Mouse (Mus musculus): ENCODE data around the gene Gcn1l1. TPM values are rescaled to one million over a fixed set of nuclear protein-coding genes. Genes with fewer than 3 reads are reported as not detected.

The Gcn1l1 gene
- total RNA-seq, 2 experiments from 2014 or later, result 74.5 to 76.7 TPM

DNA sequence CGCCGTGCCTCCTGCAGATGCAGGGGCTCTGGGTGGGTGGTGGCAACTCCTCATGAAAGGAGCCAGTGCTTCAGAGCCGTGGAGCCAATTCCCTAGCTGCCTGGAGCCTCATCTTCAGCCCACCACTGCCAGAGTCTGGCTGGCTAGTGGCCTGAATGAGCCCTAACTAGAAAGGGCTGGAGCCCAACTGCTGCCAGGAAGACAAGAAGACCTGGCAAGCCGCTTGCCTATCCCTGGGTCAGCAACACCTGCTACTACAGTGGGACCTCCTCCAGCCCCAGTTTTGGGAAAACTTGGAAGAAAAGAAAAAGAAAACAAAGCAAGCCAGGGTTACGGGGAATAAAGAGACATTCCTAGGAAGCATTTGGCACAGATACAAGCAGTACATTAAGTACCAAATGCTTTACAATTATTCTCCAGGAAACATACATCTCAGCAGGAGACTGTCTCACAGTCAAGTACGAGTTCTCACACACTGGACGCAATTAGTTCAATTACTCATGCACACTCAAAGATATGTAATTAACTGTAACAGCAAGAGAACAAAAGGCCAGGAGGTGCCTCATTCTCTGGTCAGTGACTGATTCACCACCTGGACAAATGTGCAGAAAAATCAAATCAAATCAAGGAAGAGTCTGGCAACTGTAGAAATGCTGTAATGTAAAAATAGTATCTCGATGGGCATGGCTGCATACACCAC is 101.5 kb downstream of the Gcn1l1 start:
- TF ChIP-seq CTCF (conservative IDR thresholded peaks at IDR 0.05), result no peak
- Histone ChIP-seq H3K4me3 (no peak overlapping the region), H3K27ac (no peak overlapping the region)
- no peak for DNase-seq (ENCODE audit: low spot score in 2 of 2)

DNA sequence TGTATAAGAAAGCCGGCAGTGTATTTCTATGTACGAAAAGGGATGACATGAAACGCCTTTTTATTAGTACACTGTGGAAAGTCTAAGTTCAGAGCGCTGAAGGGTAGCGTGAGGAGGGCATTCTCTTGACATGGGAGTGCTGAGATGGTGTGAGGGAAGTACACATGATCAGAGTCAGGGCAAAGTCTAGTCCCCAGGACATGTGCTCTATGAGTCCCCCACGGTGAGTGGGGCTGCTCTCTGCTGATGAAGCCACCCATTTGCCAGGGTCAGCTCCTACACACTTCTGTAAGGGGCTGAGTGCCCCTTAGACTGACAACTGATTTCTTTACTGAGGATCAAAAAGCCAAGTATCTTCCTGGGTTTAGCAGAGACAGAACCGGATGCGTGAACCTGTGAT is 102.2 kb downstream of the Gcn1l1 start:
- DNase-seq (ENCODE audit: low spot score in 2 of 2), result no peak
- Histone ChIP-seq H3K4me3 (no peak overlapping the region), H3K27ac (no peak overlapping the region)
- no peak for TF ChIP-seq CTCF (conservative IDR thresholded peaks at IDR 0.05)

DNA sequence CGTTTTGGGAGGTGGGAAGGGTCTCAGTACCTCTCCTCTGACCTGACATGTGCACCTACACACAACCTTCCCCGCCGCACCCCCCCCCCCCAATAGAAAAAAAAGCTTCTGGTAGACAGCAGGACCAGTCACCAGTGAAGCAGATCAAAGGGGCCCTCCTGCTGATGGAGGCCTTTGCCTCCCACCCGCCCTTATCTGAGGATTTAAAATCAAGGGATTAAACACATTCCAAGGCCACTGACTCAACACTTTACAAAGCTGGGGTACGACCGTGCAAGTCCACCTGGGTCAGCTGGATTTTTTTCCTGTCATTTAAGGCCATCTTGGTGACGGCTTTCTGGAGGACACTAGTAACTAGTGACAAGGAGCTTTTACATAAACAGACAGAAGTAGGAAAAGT is 102.8 kb downstream of the Gcn1l1 start:
- no peak for DNase-seq (ENCODE audit: low spot score in 2 of 2)
- no peak for TF ChIP-seq CTCF (conservative IDR thresholded peaks at IDR 0.05)
- no peak overlapping the region for H3K27ac ChIP-seq

DNA sequence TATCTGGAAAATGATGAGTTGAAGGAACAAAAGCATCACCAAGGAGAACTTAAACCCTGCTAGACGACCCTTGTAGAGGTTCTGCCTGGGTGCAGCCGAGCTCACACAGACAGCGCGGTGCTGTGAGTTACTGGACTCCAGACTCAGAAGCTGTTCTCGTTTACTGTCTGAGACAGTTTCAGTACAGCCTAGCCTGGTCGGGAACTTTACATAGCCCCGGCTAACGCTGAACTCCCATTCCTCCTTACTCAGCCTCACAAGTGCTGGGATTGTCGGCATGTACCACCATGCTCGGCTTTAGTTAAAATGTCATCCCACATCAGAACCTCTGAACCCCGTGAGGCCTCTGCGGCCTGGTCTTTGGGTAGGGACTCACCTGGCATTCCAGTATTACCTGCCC is 103.9 kb downstream of the Gcn1l1 start:
- Histone ChIP-seq H3K27ac (no peak overlapping the region), H3K4me3 (no peak overlapping the region)
- no peak for DNase-seq (ENCODE audit: low spot score in 2 of 2)
- no peak for TF ChIP-seq CTCF (conservative IDR thresholded peaks at IDR 0.05)

More for the DNA sequence above, 102.8 kb downstream of the Gcn1l1 start:
- no peak overlapping the region for H3K4me3 ChIP-seq

DNA sequence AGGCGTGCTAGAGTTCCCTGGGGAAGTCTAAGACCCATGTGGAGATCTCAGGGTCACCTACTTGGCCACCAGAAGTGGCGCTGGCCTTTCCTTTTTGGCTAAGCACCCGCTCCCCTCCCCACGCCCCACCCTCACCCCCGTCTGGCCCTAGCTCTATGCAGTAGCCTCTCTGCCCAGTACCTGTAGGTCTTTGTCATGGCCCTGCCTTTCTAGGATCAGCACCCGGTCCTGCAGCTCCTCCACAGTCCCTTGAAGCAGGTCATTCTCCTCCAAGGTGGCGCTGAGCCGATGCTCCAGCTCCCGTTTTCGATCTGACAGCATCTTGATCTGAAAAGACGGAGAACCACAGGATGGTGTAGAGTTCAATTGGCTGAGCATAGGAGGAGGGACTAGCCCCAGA is 104.9 kb downstream of the Gcn1l1 start:
- TF ChIP-seq CTCF (conservative IDR thresholded peaks at IDR 0.05), result no peak
- H3K27ac ChIP-seq, result no peak overlapping the region
- DNase-seq (ENCODE audit: low spot score in 2 of 2), result no peak
- H3K4me3 ChIP-seq, result no peak overlapping the region

DNA sequence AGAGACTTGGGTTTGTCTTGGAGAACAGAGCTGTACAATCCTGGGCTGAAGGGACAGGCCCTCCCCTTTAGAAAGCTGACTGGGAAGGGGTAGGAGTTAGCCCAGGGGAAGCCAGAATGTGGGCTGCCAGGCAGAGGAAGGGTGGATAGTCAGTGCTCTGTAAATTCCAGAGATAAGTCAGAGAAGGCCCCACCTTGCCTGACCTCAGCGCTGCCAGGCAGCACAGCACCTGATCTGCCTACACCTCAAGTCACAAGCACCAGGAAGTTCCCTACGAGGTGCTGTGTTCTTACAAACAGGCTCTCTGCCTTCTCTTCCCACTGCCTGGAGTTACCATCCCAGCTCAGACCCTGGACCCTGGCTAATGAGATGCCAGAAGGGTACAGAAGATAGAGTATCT is 105.4 kb downstream of the Gcn1l1 start:
- Histone ChIP-seq H3K27ac (no peak overlapping the region), H3K4me3 (no peak overlapping the region)
- no peak for DNase-seq (ENCODE audit: low spot score in 2 of 2)
- no peak for TF ChIP-seq CTCF (conservative IDR thresholded peaks at IDR 0.05)

DNA sequence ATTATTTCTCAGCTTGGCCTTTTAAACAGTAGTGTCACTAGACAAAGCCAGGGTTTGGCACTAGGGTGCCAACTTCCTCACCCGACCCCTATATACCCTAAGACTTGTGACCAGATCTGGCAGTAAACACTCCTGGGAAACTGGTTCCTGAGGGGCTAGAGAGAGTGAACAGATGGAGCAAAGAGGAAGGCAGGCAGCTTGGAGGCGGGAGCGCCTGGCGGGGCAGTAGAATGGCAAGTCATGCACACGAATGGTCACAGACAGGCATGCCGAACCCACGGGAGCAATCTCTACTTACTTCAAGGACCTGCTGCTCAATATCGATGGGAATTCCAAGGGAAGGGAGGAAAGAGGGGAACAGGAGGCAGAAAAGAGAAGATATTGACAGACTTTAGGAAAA is 106.8 kb downstream of the Gcn1l1 start:
- TF ChIP-seq CTCF (conservative IDR thresholded peaks at IDR 0.05), result no peak
- H3K4me3 ChIP-seq, result no peak overlapping the region
- no peak overlapping the region for H3K27ac ChIP-seq
- no peak for DNase-seq (ENCODE audit: low spot score in 2 of 2)

Small RNAs within 50 kb of the gene (microRNA-seq; reads per million reads assigned to microRNA genes)
- gene Mir7029 (0 to 0.32 reads per million in 2 experiments), gene Mir7030 (0.18 to 0.32 reads per million in 2 experiments)

Other genes with a start within 250 kb of the Gcn1l1 start
- gene Srsf9, start 238.1 kb upstream of the Gcn1l1 start, total RNA-seq (2021), result 100 to 1,000 TPM in 1 of 2 experiments, 10 to 100 TPM in 1; 91.4 to 102 TPM
- 10 to 100 TPM; 19.5 to 20.8 TPM for gene Gatc, start 224.1 kb upstream of the Gcn1l1 start, total RNA-seq (2021)
- gene Triap1, start 224.0 kb upstream of the Gcn1l1 start, total RNA-seq (2021), result 10 to 100 TPM; 22.3 to 25.4 TPM
- 100 to 1,000 TPM; 685 to 700 TPM for gene Cox6a1, start 216.3 kb upstream of the Gcn1l1 start, total RNA-seq (2021)
- 10 to 100 TPM; 48.6 to 52.4 TPM for gene Msi1, start 135.7 kb upstream of the Gcn1l1 start, total RNA-seq (2021)
- gene Pla2g1b, start 99.0 kb upstream of the Gcn1l1 start, total RNA-seq (2021), result not detected
- gene Sirt4, start 80.5 kb upstream of the Gcn1l1 start, total RNA-seq (2021), result 10 to 100 TPM; 37.8 to 56.5 TPM
- 10 to 100 TPM; 40.8 to 47.3 TPM for gene Pxn, start 58.6 kb upstream of the Gcn1l1 start, total RNA-seq (2021)
- gene Rplp0, start 5.8 kb upstream of the Gcn1l1 start, total RNA-seq (2021), result 100 to 1,000 TPM; 225 to 234 TPM
- gene Rab35, start 66.7 kb downstream of the Gcn1l1 start, total RNA-seq (2021), result 10 to 100 TPM; 85.6 to 98.6 TPM
- 100 to 1,000 TPM; 123 to 125 TPM for gene Bicdl1, start 166.4 kb downstream of the Gcn1l1 start, total RNA-seq (2021)

Data from layer of hippocampus, adult 2 months (tissue).